Mouse (Mus musculus) skeletal muscle tissue, postnatal 0 days (tissue): ENCODE data around the gene Gm382. TPM values are rescaled to one million over a fixed set of nuclear protein-coding genes. Genes with fewer than 3 reads are reported as not detected.

Source experiments
- polyA plus RNA-seq: library from polyadenylated mRNA; unstranded; fragments of >200 nt; fragmentation: Nextera tagmentation; extraction: Ambion mirVana; gene quantifications from 2 replicates; pipeline ENCODE4 v1.2.1, GENCODE M21; 2015

Gene Gm382
- not detected in 2 replicates for polyA plus RNA-seq

DNA sequence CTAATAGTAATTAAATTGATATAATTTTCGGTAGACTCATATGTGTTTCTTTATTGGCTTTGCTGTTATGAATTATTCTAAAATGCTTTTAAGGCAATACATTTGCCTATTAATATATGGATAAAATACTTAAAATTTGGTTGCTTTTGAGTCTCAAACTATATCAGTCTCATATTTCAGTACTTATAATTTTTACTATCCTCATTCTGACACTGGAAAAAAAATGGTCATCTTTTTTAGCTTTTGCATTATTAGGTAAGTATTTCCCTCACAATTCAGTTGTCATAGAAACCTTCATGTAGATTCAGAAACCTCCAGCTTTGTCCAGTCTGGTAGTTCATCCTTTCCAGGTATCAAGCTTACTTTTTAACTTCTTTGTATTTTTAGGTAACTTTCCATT is at the start of gene Gm382:
Gene Gm382, plus strand, starts transcription at position 301 of the 400 bp plus-strand sequence.

Other genes starting within 250 kb of the Gm382 start
- not detected in 2 replicates for gene 4932411N23Rik, start 224.1 kb upstream of the Gm382 start, polyA plus RNA-seq